Mouse (Mus musculus): Measurements from ENCODE around the gene Prdm16. TPM values are rescaled to one million over a fixed set of nuclear protein-coding genes. Genes with fewer than 3 reads are reported as not detected.

Prdm16 gene
- polyA plus RNA-seq, 1 experiment from 2014 or later = 12.5 TPM

GRCm38 (mm10) chr4:154660025-154660424, 23.4 kb upstream of the Prdm16 start:
- ATAC-seq = no peak
- no peaks in the 10 kb centered on the region for H3K9me3 ChIP-seq
- H3K9ac ChIP-seq (replicated peaks) = no peak overlapping the region
- H3K4me2 ChIP-seq (replicated peaks) = no peak overlapping the region
- H3K27me3 ChIP-seq = peaks cover 32% of the 10 kb centered on the region; the same call in 1 of the 2 replicates
- H3K4me3 ChIP-seq (replicated peaks) = no peak overlapping the region
- no peak overlapping the region for H3K27ac ChIP-seq
- no peaks in the 10 kb centered on the region for H3K4me1 ChIP-seq (replicated peaks)
- no peaks in the 10 kb centered on the region for H3K36me3 ChIP-seq

- 77% methylated on average over 15 of the region's 15 CpGs for WGBS
- H3K4me1 ChIP-seq (replicated peaks) = peaks cover 4% of the 10 kb centered on the region
- H3K27me3 ChIP-seq = peaks cover 25% of the 10 kb centered on the region; the same call in 1 of the 2 replicates
- no peaks in the 10 kb centered on the region for H3K36me3 ChIP-seq
- H3K9me3 ChIP-seq = no peaks in the 10 kb centered on the region
- H3K9ac ChIP-seq (replicated peaks) = no peak overlapping the region
- no peak overlapping the region for H3K27ac ChIP-seq
- H3K4me3 ChIP-seq (replicated peaks) = no peak overlapping the region
- ATAC-seq = no peak
- no peak overlapping the region for H3K4me2 ChIP-seq (replicated peaks)
These were observed 18.6 kb upstream of the Prdm16 start for GRCm38 (mm10) chr4:154655134-154655910.

GRCm38 (mm10) chr4:154652494-154652893, 15.8 kb upstream of the Prdm16 start:
- H3K4me2 ChIP-seq (replicated peaks) = no peak overlapping the region
- no peak overlapping the region for H3K4me3 ChIP-seq (replicated peaks)
- whole genome bisulfite sequencing = 17% methylated on average over 5 of the region's 5 CpGs
- peaks cover 29% of the 10 kb centered on the region for H3K27me3 ChIP-seq
- no peak overlapping the region for H3K9ac ChIP-seq (replicated peaks)
- no peak for ATAC-seq
- peaks cover 4% of the 10 kb centered on the region for H3K4me1 ChIP-seq (replicated peaks)
- H3K9me3 ChIP-seq = no peaks in the 10 kb centered on the region
- H3K27ac ChIP-seq = no peak overlapping the region
- H3K36me3 ChIP-seq = no peaks in the 10 kb centered on the region

- Histone ChIP-seq H3K4me2 (replicated peaks) (no peak overlapping the region), H3K36me3 (no peaks in the 10 kb centered on the region), H3K4me3 (replicated peaks) (no peak overlapping the region), H3K27me3 (peaks cover 52% of the 10 kb centered on the region), H3K4me1 (replicated peaks) (peaks cover 4% of the 10 kb centered on the region), H3K9me3 (peaks cover 5% of the 10 kb centered on the region), H3K27ac (no peak overlapping the region), H3K9ac (replicated peaks) (no peak overlapping the region)
- no peak for ATAC-seq
- WGBS = 85% methylated on average over 19 of the region's 19 CpGs
These were observed 12.5 kb upstream of the Prdm16 start for GRCm38 (mm10) chr4:154649083-154649747.

- Histone ChIP-seq H3K9me3 (peaks cover 5% of the 10 kb centered on the region), H3K36me3 (no peaks in the 10 kb centered on the region), H3K27me3 (peaks cover 94% of the 10 kb centered on the region), H3K4me2 (replicated peaks) (no peak overlapping the region), H3K27ac (no peak overlapping the region), H3K4me3 (replicated peaks) (no peak overlapping the region), H3K4me1 (replicated peaks) (peaks cover 18% of the 10 kb centered on the region), H3K9ac (replicated peaks) (no peak overlapping the region)
- 6% methylated on average over 6 of the region's 6 CpGs for WGBS
- ATAC-seq = no peak
These were observed 5.8 kb upstream of the Prdm16 start for GRCm38 (mm10) chr4:154642496-154642895.

GRCm38 (mm10) chr4:154641296-154642110, 4.8 kb upstream of the Prdm16 start:
- 0 out of 2 replicates have a peak overlapping the region, but pooled peaks have one; percentile 1 for H3K4me3 ChIP-seq (replicated peaks)

GRCm38 (mm10) chr4:154640443-154641295, 4.0 kb upstream of the Prdm16 start:
- no peak overlapping the region for H3K4me2 ChIP-seq (replicated peaks)
- H3K27ac ChIP-seq = no peak overlapping the region
- peaks cover 36% of the 10 kb centered on the region for H3K4me1 ChIP-seq (replicated peaks)
- no peaks in the 10 kb centered on the region for H3K36me3 ChIP-seq
- H3K9me3 ChIP-seq = no peaks in the 10 kb centered on the region
- no peak for ATAC-seq
- H3K9ac ChIP-seq (replicated peaks) = no peak overlapping the region
- peaks cover 96% of the 10 kb centered on the region for H3K27me3 ChIP-seq
- 3% methylated on average over 20 of the region's 20 CpGs for WGBS
- 0 out of 2 replicates have a peak overlapping the region, but pooled peaks have one; percentile 1 for H3K4me3 ChIP-seq (replicated peaks)

More at GRCm38 (mm10) chr4:154641296-154642110, 4.8 kb upstream of the Prdm16 start:
- Histone ChIP-seq H3K4me1 (replicated peaks) (peaks cover 28% of the 10 kb centered on the region), H3K9me3 (no peaks in the 10 kb centered on the region), H3K27me3 (peaks cover 95% of the 10 kb centered on the region), H3K27ac (no peak overlapping the region), H3K36me3 (no peaks in the 10 kb centered on the region), H3K9ac (replicated peaks) (no peak overlapping the region), H3K4me2 (replicated peaks) (no peak overlapping the region)
- ATAC-seq = no peak
- WGBS = 1% methylated on average over 32 of the region's 32 CpGs

GRCm38 (mm10) chr4:154639591-154640442, 3.1 kb upstream of the Prdm16 start:
- no peaks in the 10 kb centered on the region for H3K36me3 ChIP-seq
- peaks cover 93% of the 10 kb centered on the region for H3K27me3 ChIP-seq
- no peak for ATAC-seq
- H3K4me1 ChIP-seq (replicated peaks) = peaks cover 44% of the 10 kb centered on the region
- WGBS = 7% methylated on average over 13 of the region's 13 CpGs
- no peaks in the 10 kb centered on the region for H3K9me3 ChIP-seq
- no peak overlapping the region for H3K27ac ChIP-seq
- no peak overlapping the region for H3K4me3 ChIP-seq (replicated peaks)
- no peak overlapping the region for H3K9ac ChIP-seq (replicated peaks)
- H3K4me2 ChIP-seq (replicated peaks) = peak overlapping the region; percentile 6; the same call in 1 of the 2 replicates

- H3K36me3 ChIP-seq = no peaks in the 10 kb centered on the region
- H3K9me3 ChIP-seq = no peaks in the 10 kb centered on the region
- no peak overlapping the region for H3K4me3 ChIP-seq (replicated peaks)
- no peak overlapping the region for H3K27ac ChIP-seq
- H3K9ac ChIP-seq (replicated peaks) = no peak overlapping the region
- H3K4me1 ChIP-seq (replicated peaks) = peaks cover 50% of the 10 kb centered on the region
- peaks cover 95% of the 10 kb centered on the region for H3K27me3 ChIP-seq
- H3K4me2 ChIP-seq (replicated peaks) = 0 out of 2 replicates have a peak overlapping the region, but pooled peaks have one; percentile 0
- WGBS = 3% methylated on average over 7 of the region's 7 CpGs
- ATAC-seq = no peak
These were observed 2.5 kb upstream of the Prdm16 start for GRCm38 (mm10) chr4:154639126-154639525.

- H3K36me3 ChIP-seq = no peaks in the 10 kb centered on the region
- peaks cover 56% of the 10 kb centered on the region for H3K4me1 ChIP-seq (replicated peaks)
- 5% methylated on average over 15 of the region's 15 CpGs for WGBS
- peak overlapping the region; percentile 50 for H3K4me3 ChIP-seq (replicated peaks)
- H3K4me2 ChIP-seq (replicated peaks) = peak overlapping the region; percentile 76
- no peaks in the 10 kb centered on the region for H3K9me3 ChIP-seq
- ATAC-seq = no peak
- peak overlapping the region; percentile 62 for H3K9ac ChIP-seq (replicated peaks)
- no peak overlapping the region for H3K27ac ChIP-seq
- H3K27me3 ChIP-seq = peaks cover 95% of the 10 kb centered on the region
These were observed 1.7 kb upstream of the Prdm16 start for GRCm38 (mm10) chr4:154638320-154638886.
